Comparison of ENCODE assay signal across 26 mouse cellular contexts in the genomic region with DNA sequence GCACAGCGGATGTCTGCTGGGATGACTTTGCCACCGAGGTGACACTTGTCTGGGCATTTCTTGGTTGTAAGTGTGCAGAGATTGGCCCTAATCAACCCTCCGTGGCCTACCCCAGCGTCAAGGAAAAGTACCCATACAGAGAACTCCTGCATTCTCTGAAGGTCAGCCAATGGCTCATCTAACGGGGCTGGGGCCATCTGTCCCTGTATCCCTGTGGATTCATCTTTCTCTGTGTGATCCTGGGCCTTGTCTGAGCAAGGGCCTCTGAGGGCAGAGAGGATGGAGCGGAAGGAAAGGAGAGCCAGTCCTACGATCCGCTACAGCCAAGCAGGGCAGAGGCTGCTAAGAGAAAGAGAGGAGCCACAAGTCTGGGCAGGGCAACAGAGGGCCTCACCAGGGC. TPM values are rescaled to one million over a fixed set of nuclear protein-coding genes. Genes with fewer than 3 reads are reported as not detected.
"Had no signal": no experiment of that assay in that cellular context is flagged by ENCODE, and none has a peak within 500 bp of the region (broad histone marks: within the 10 kb centered on the region; RNA-seq: fewer than 3 reads in every experiment).

No protein-coding gene starts in this region.

- H3K4me2 ChIP-seq: heart, embryonic 12.5 days; hindbrain, embryonic 14.5 days; intestine, embryonic 15.5 days; limb, embryonic 13.5 days; limb, embryonic 15.5 days; liver, embryonic 12.5 days had no signal

- ATAC-seq: hindbrain, embryonic 16.5 days; inflammation-experienced regulatory T-cells, adult 6 months; intestine, embryonic 15.5 days; intestine, postnatal 0 days; liver, embryonic 12.5 days had no signal

- DNase-seq: gastrocnemius, adult 2 months; gastrocnemius, postnatal 10 days; gastrocnemius, postnatal 25 days; heart, adult 18-20 months; heart, postnatal 10 days; heart, postnatal 4 days; kidney, adult 18-20 months; kidney, adult 8-10 months; kidney, postnatal 10 days; kidney, postnatal 25 days; kidney, postnatal 4 days; left cerebral cortex, postnatal 4 days had no signal

- H3K36me3 ChIP-seq: heart, embryonic 10.5 days; heart, embryonic 12.5 days; intestine, embryonic 15.5 days; limb, embryonic 13.5 days; limb, embryonic 15.5 days; liver, embryonic 12.5 days had no signal

- H3K9ac ChIP-seq: heart, embryonic 12.5 days; hindbrain, embryonic 14.5 days; intestine, embryonic 15.5 days; limb, embryonic 13.5 days; limb, embryonic 15.5 days; liver, embryonic 12.5 days; liver, embryonic 14.5 days had no signal

- H3K4me1 ChIP-seq: liver, embryonic 12.5 days had no signal

- H3K9me3 ChIP-seq: heart, embryonic 10.5 days; heart, embryonic 12.5 days; intestine, embryonic 15.5 days; limb, embryonic 13.5 days; limb, embryonic 15.5 days; liver, embryonic 12.5 days had no signal

- H3K4me3 ChIP-seq: gastrocnemius, adult 2 months; heart, embryonic 10.5 days; heart, embryonic 12.5 days; intestine, embryonic 15.5 days; layer of hippocampus, adult 2 months; left cerebral cortex, adult 2 months; limb, embryonic 13.5 days; limb, embryonic 15.5 days; liver, embryonic 12.5 days had no signal

- H3K27ac ChIP-seq: gastrocnemius, adult 2 months; heart, embryonic 10.5 days; hindbrain, embryonic 14.5 days; intestine, embryonic 15.5 days; layer of hippocampus, adult 2 months; left cerebral cortex, adult 2 months; limb, embryonic 13.5 days; limb, embryonic 15.5 days; liver, embryonic 12.5 days; liver, embryonic 14.5 days had no signal

RNA-seq across cellular contexts. Expression of a gene that starts 15.7 kb away (rescaled TPM):
- polyA plus RNA-seq: heart, embryonic 12.5 days; inflammation-experienced regulatory T-cells, adult 6 months; liver, adult 2 months had no signal
